Mouse (Mus musculus) myocyte (in vitro differentiated cells): ENCODE results near the gene Rnf103.

Experiments
- E2F4 ChIP-seq: IDR thresholded peaks from one replicate; pipeline ENCODE4 v1.6.1; 2011; ENCODE audit warnings: mild to moderate bottlenecking, control low read depth, moderate library complexity; ENCODE audit not compliant: insufficient read depth
- MAX ChIP-seq: IDR thresholded peaks from one replicate; pipeline ENCODE4 v1.6.1; 2011; ENCODE audit warnings: low read depth, mild to moderate bottlenecking, control low read depth
- POLR2A ChIP-seq: IDR thresholded peaks from one replicate; pipeline ENCODE4 v1.6.1; 2011; ENCODE audit warnings: low read depth, mild to moderate bottlenecking, control low read depth, moderate library complexity; ENCODE audit not compliant: insufficient read length
- POLR2AphosphoS2 ChIP-seq: IDR thresholded peaks from one replicate; pipeline ENCODE4 v1.6.1; 2011; ENCODE audit warnings: low read depth, control low read depth; ENCODE audit not compliant: insufficient read length
- TCF12 ChIP-seq: IDR thresholded peaks from one replicate; pipeline ENCODE4 v1.6.1; 2011; ENCODE audit warnings: mild to moderate bottlenecking, control low read depth; ENCODE audit not compliant: poor library complexity, insufficient read depth, severe bottlenecking
- TCF3 ChIP-seq: IDR thresholded peaks from one replicate; pipeline ENCODE4 v1.6.1; 2011; ENCODE audit warnings: low read depth, control low read depth; ENCODE audit not compliant: insufficient read length
- USF1 ChIP-seq: IDR thresholded peaks from one replicate; pipeline ENCODE4 v1.6.1; 2011; ENCODE audit warnings: low read depth, mild to moderate bottlenecking, control low read depth, moderate library complexity

DNA sequence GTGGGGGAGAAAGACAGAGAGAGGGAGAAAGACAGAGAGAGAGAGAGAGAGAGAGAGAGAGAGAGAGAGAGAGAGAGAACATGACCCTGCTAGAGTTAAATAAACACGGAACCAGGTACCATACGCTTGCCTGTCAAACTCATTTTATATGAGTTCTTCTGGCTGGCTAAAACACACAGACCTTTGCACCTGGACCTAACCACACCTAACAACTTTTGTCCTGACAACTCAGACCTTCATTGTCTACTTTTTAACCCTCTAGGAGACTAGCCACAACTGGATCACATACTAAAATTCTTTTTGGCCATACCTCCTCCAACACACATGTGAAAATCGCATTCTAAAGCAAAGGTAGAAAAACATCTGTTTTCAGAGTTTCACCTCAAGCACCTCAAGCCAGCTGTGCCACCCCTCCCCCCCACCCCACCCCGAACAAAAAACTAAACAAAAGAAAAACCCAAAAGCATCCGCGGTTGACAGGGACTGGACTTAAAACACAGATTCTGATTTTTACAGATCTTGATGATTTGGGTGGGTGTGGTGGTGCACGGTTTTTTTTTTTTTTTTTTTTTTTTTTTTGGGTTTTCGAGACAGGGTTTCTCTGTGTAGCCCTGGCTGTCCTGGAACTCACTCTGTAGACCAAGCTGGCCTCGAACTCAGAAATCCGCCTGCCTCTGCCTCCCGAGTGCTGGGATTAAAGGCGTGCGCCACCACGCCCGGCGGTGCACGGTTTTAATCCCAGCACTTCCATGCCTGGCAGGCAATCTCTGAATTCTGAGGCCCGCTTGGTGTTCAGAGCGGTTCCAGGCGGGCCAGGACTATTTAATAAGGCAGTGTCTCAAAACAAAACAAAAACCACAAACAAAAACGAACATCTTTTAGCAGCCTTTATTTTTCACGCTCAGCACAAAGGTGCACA, 679 bp upstream of the Rnf103 start:
- TF ChIP-seq POLR2A (no peak), POLR2AphosphoS2 (no peak), USF1 (no peak), E2F4 (no peak), MAX (no peak), TCF12 (no peak), TCF3 (no peak)
